Mouse (Mus musculus) stomach, postnatal 0 days (tissue): ENCODE data around the gene Cask.

ENCODE experiments used
- CTCF ChIP-seq: IDR thresholded peaks from 2 replicates; pipeline ENCODE4 v1.5.1; 2016; ENCODE audit warnings: antibody characterized with exemption, low read depth, mild to moderate bottlenecking, moderate library complexity
- EP300 ChIP-seq: optimal IDR thresholded peaks from 2 replicates; pipeline ENCODE3; 2016; ENCODE audit warnings: antibody characterized with exemption

DNA sequence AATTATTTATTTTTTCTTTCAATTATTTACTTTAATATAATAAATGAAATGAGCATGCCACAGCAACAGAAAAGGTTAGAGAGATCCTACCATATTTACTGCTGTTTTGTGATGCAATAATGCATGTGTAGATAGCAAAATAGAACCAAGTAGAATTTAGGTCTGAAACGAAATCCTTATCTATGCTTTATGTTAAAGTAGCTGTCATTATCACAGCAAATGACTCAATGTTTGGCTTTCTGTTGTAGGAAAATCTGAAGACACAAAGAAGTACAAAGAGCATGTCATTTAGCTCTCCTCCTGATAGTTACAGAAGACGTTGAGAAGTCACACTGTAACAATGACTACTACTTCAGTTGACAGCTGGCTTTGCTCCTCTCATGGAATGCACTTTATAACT is 212.3 kb downstream of the Cask start:
- no peak for TF ChIP-seq CTCF
- no peak for TF ChIP-seq EP300
